Comparison of ENCODE assay signal across 10 mouse cellular contexts in genomic region chr5:24981765-24982164, GRCm38 (mm10).
A peak's percentile ranks its signal among the peaks of the same experiment; 100 is the strongest.
DNase-seq lines count a peak whose midpoint lies in the region; ATAC-seq lines count a peak whose summit lies in the region.
"Had no signal": no experiment of that assay in that cellular context is flagged by ENCODE, and none has a peak within 500 bp of the region (broad histone marks: within the 10 kb centered on the region; RNA-seq: fewer than 3 reads in every experiment).

No protein-coding gene starts in this region.

- DNase-seq in adrenal gland, adult 2 months: peak; percentile 88
- DNase-seq in heart, adult 18-20 months: peak; percentile 56 to 74
- DNase-seq in layer of hippocampus, postnatal 14 days (ENCODE audit: low spot score in 2 of 2): peak; percentile 26 to 67
- DNase-seq in frontal cortex, postnatal 36 days (ENCODE audit: low spot score in 2 of 2): no peak
- no peak for DNase-seq in gastrocnemius, postnatal 14 days

- intact Hi-C loops in gastrocnemius, postnatal 14 days (cut with DNase I; ENCODE audit: low total_unique reads): no loop called here

- ATAC-seq in intestine, embryonic 16.5 days: no peak
- ATAC-seq in intestine, embryonic 15.5 days: no peak
- ATAC-seq in midbrain, embryonic 16.5 days: no peak
- ATAC-seq: CD4-positive, CD25-positive, alpha-beta regulatory T cell, adult 4 months had no signal

- H3K27me3 ChIP-seq in intestine, embryonic 16.5 days (replicated peaks; ENCODE audit: control insufficient read depth, insufficient read depth, low read length): no peaks in the 10 kb centered on the region
- no peaks in the 10 kb centered on the region for H3K27me3 ChIP-seq in intestine, embryonic 15.5 days (replicated peaks)
- H3K27me3 ChIP-seq in midbrain, embryonic 16.5 days (ENCODE audit: control insufficient read depth, insufficient read depth, low read depth, low read length): no peaks in the 10 kb centered on the region

- no peaks in the 10 kb centered on the region for H3K9me3 ChIP-seq in intestine, embryonic 16.5 days (ENCODE audit: control insufficient read depth, low read length)
- H3K9me3 ChIP-seq in intestine, embryonic 15.5 days: no peaks in the 10 kb centered on the region
- H3K9me3 ChIP-seq in midbrain, embryonic 16.5 days (replicated peaks; ENCODE audit: control insufficient read depth, low read length, poor library complexity, severe bottlenecking): no peaks in the 10 kb centered on the region
- H3K9me3 ChIP-seq: limb, embryonic 10.5 days had no signal

- no peaks in the 10 kb centered on the region for H3K36me3 ChIP-seq in intestine, embryonic 16.5 days (ENCODE audit: control insufficient read depth, insufficient read depth, low read length)
- H3K36me3 ChIP-seq in intestine, embryonic 15.5 days: no peaks in the 10 kb centered on the region
- no peaks in the 10 kb centered on the region for H3K36me3 ChIP-seq in midbrain, embryonic 16.5 days (ENCODE audit: control insufficient read depth, insufficient read depth, low read length)
- H3K36me3 ChIP-seq: limb, embryonic 10.5 days had no signal

- no peak overlapping the region for H3K4me2 ChIP-seq in intestine, embryonic 16.5 days (ENCODE audit: low read depth, low read length)
- H3K4me2 ChIP-seq in intestine, embryonic 15.5 days (replicated peaks): no peak overlapping the region
- H3K4me2 ChIP-seq in midbrain, embryonic 16.5 days (ENCODE audit: low read length): no peak overlapping the region

- WGBS in intestine, embryonic 16.5 days: 80% methylated on average over 6 of the region's 6 CpGs
- WGBS in intestine, embryonic 15.5 days: 71% methylated on average over 6 of the region's 6 CpGs
- 75% methylated on average over 6 of the region's 6 CpGs for WGBS in midbrain, embryonic 16.5 days

- no peak overlapping the region for H3K4me3 ChIP-seq in intestine, embryonic 16.5 days (ENCODE audit: low read length)
- no peak overlapping the region for H3K4me3 ChIP-seq in intestine, embryonic 15.5 days (replicated peaks)
- no peak overlapping the region for H3K4me3 ChIP-seq in midbrain, embryonic 16.5 days (ENCODE audit: low read depth, low read length)
- H3K4me3 ChIP-seq: limb, embryonic 10.5 days had no signal

- H3K9ac ChIP-seq in intestine, embryonic 16.5 days (ENCODE audit: low read depth, low read length): no peak overlapping the region
- no peak overlapping the region for H3K9ac ChIP-seq in intestine, embryonic 15.5 days
- H3K9ac ChIP-seq in midbrain, embryonic 16.5 days (ENCODE audit: low read depth, low read length): no peak overlapping the region

- peak overlapping the region; percentile 21; the same call in 1 of the 2 replicates for H3K27ac ChIP-seq in intestine, embryonic 16.5 days (ENCODE audit: low read length)
- no peak overlapping the region for H3K27ac ChIP-seq in intestine, embryonic 15.5 days
- no peak overlapping the region for H3K27ac ChIP-seq in midbrain, embryonic 16.5 days (ENCODE audit: low read length)
- H3K27ac ChIP-seq: limb, embryonic 10.5 days had no signal

- peaks cover 37% of the 10 kb centered on the region for H3K4me1 ChIP-seq in intestine, embryonic 16.5 days (ENCODE audit: control insufficient read depth, insufficient read depth, low read length)
- H3K4me1 ChIP-seq in intestine, embryonic 15.5 days (replicated peaks): peaks cover 46% of the 10 kb centered on the region
- H3K4me1 ChIP-seq in midbrain, embryonic 16.5 days (ENCODE audit: control insufficient read depth, insufficient read depth, low read length): peaks cover 22% of the 10 kb centered on the region

Comparison
In these comparisons a context has a peak if more than half of its experiments do, and no peak if none do; other contexts are left out.
1. DNase-seq: peak in adrenal gland, adult 2 months (single experiment), heart, adult 18-20 months (2 of 2) and layer of hippocampus, postnatal 14 days (2 of 2); none in frontal cortex, postnatal 36 days (0 of 2) and gastrocnemius, postnatal 14 days (single experiment).